Mouse (Mus musculus) right cerebral cortex, postnatal 4 days (tissue): Measurements from ENCODE around the gene Btbd10.

Experiments used
- DNase-seq: peaks from one replicate; pipeline ENCODE4 v3.0.0-alpha.2; 2022

Gene Btbd10

DNA sequence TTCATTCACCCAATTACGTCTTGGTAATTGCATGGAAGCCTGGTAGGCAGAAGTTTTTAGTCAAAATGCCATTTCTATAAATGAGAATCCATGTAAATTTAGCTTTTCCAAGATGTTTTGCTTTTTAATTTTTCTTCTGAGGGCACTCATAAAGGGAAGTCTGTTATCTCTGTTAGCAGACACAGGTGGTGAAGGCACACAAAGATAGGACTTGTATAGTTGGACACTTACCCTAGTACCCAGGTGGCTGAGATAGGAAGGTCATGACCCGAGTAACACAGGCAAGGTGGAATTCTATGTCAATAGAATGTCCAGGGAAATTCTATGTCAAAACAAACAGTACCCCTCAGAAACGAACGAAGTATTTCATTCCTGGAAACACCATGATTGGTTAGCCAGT is 77.0 kb downstream of the Btbd10 start:
- no peak for DNase-seq

DNA sequence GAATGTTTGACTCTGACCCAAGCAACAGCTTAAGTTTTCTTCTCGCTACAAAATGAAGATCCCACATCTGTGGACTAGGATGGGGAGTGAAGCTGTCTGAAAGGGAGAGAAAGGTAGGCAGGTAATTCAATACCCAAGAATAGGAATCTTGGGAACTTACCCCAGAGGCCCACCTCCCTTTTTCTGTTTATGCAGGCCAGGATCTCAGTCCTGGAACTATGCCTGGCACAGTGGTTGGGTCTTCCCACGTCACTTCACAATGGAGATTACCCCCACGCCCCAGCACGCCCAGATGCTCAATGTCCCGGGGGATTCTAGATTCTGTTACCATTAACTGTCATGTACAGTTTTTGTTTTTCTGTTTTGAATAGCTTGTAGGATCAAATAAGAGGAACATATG is 77.5 kb downstream of the Btbd10 start:
- no peak for DNase-seq

DNA sequence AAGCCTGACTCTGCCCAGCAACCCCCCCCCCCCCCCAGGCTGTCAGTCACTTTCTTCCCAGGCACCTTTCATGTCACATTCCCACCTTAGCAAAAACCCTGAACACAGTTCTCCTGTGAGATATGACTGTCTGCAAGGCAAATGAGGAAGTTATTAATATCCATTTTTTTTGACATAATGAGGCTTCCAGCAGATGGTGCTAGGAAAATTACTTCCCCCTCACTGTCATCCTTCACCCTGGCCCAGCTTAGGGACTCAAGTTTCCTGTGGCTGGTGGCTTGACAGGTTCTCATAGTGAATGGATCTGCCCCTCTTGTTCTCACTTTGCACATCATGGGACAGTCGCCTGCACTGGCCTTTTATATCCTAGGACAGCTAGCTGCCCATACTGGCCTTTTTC is 80.0 kb downstream of the Btbd10 start:
- DNase-seq: no peak

DNA sequence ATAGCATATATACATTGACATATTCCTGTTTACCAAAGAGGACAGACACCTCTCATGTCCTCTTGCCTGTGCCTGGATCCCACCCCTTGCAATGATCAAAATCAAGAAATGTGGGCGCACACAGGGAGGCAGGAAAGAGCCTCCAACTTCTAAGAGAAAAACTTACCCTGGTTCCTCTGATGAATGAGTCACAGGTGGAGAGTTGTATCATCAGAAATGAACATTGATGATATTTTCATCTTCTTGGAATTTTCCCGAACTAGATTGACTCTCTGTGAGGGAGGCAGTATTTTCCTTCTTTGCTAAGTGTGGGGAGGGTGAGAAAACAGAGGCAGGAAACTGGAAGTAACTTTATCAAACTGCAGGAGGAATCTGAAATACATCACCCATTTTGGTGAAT is 83.8 kb downstream of the Btbd10 start:
- no peak for DNase-seq

DNA sequence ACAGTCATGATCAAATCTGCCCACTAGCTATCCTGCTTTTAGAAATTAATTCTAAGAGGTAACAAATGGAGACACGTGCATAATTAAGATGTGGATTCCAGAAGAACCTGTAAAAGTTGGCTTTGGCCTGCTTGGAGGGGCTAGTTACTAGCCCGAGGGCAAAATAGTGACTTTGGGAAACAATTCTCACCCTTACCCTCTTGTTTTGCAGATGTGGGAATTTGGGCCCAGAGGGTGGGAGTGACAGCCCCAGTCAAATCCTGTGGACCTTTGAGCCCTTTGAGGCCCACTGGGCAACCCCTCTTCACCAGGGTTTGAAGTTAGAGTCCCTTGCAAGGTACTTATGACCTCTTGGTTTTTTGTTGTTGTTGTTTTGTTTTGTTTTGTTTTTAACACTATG is 89.9 kb downstream of the Btbd10 start:
- DNase-seq: no peak

DNA sequence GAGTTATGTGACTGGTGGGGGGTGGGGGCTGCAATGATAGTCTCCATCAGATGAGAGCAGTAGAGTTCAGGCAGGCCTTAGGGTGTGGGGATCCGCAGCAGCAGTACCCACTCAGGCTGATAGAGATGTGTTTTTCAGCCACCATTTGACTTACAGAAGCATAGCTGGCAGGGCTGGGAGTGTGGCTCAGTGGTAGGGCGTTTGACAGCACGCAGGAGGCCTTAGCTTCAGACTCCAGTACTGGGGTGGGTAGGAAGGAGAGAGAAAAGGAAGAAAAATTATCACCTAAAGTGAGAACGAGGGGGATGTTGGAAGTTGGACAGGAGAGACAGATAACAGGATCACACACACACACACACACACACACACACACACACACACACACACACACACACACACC is 90.7 kb downstream of the Btbd10 start:
- no peak for DNase-seq

DNA sequence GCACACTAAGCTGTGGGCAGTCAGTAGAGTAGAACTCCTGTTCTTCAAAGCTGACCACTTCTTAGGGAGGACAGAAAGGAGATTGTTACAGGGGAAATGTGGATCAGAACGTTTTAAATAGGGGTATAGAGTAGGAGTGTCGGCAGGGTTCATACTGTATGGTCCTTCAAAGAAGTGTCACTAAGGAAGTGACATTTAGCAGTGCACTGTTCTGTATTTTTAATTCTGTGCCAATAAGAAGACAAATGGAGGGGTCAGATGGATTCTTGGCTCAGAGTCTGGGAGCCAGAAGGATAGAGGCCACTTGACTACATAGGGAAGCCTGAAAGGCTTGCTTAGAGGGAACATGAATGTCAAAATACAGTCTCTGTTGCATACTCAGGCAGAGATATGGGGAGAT is 91.9 kb downstream of the Btbd10 start:
- DNase-seq: no peak

- no peak for DNase-seq
These were observed 96.7 kb downstream of the Btbd10 start for GRCm38 (mm10) chr7:113272338-113272997.

DNA sequence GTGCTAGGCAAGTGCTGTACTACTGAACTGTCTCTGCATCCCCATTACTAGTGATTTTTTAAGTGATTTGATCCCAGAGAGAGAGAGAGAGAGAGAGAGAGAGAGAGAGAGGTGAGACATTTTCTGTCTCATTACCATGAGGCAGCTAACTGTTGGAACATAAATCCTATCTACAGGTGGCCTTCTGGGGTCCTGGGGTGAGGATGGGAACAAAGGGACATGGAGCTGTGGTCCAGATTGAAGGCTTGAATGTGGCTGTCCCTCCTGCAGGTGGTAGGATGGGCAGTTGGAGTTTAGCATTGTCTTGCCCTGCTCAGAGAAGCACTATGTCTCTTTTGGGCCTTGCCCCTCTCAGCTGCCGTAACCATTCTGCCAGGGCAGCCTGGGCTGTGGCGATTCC is 98.2 kb downstream of the Btbd10 start:
- DNase-seq: no peak

- DNase-seq: peak; percentile 63
These were observed 98.6 kb downstream of the Btbd10 start for GRCm38 (mm10) chr7:113270551-113270950.

GRCm38 (mm10) chr7:113269921-113270320 is 99.3 kb downstream of the Btbd10 start:
- DNase-seq: no peak

DNA sequence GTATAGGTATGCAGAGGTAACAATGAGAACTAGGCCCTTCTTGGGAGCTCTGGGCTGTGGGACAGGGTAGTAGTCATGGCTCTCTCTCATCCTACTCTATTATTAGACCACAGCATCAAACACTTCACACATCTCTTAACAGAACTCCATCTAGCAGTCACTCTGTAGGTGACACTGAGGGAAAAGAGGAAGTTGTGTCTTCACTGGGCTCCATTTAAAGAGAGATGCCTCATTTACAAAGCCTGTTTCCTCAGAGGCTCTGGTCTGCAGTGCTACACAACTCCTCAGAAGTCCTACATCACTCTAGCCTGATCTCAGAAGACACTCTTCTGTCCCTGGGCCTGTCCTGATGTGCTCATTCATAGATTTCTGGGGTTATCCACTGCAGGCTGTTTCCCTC is 100.1 kb downstream of the Btbd10 start:
- no peak for DNase-seq

DNA sequence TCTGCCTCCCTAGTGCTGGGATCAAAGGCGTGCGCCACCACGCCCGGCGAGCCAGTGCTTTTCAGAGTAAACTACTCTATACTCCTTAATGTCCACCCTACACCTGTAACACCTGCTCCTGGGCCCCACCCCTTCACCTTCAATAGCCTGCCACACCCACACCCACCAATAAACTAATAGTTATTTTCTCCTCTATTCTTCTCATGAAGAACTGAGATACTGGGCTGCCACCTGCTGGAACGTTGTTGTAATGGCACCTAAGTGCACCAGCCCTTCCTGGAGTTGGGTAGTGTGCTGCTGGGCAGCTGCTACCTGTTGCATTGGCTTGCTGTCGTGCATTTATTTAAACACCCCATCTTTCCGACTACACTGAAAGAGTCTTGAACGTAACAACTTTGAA is 100.9 kb downstream of the Btbd10 start:
- peak; percentile 76 for DNase-seq
